Mouse (Mus musculus): ENCODE results near the gene Mt4.
A peak's percentile ranks its signal among the peaks of the same experiment; 100 is the strongest.

- TF ChIP-seq GATA1 (IDR thresholded peaks at IDR 0.05; ENCODE audit: low read length) (peak; percentile 33; the same call in 1 of the 2 replicates), TAL1 (IDR thresholded peaks at IDR 0.05; ENCODE audit: low read length) (peak; percentile 67)
Measured at GRCm38 (mm10) chr8:94118776-94119430, 18.1 kb upstream of the Mt4 start.
